ENCODE assay signal across 9 mouse cellular contexts in genomic region chr19:59454196-59454595, GRCm38 (mm10). TPM values are rescaled to one million over a fixed set of nuclear protein-coding genes. Genes with fewer than 3 reads are reported as not detected.
DNase-seq lines count a peak whose midpoint lies in the region; ATAC-seq and TF ChIP-seq lines count a peak whose summit lies in the region.
"Had no signal": no experiment of that assay in that cellular context is flagged by ENCODE, and none has a peak within 500 bp of the region (broad histone marks: within the 10 kb centered on the region; RNA-seq: fewer than 3 reads in every experiment).

No protein-coding gene starts in this region.

- no peak overlapping the region for H3K9ac ChIP-seq in intestine, postnatal 0 days (ENCODE audit: low read depth, low read length)
- H3K9ac ChIP-seq in liver, embryonic 13.5 days: no peak overlapping the region
- H3K9ac ChIP-seq in neural tube, embryonic 13.5 days: no peak overlapping the region

- TF ChIP-seq CTCF in intestine, postnatal 0 days (IDR thresholded peaks at IDR 0.05; ENCODE audit: low read depth): peak; percentile 95

- H3K4me3 ChIP-seq in intestine, postnatal 0 days (ENCODE audit: low read depth, low read length): no peak overlapping the region
- no peak overlapping the region for H3K4me3 ChIP-seq in liver, embryonic 13.5 days (replicated peaks)
- no peak overlapping the region for H3K4me3 ChIP-seq in neural tube, embryonic 13.5 days

- peak; percentile 45; the same call in 1 of the 2 replicates for ATAC-seq in intestine, postnatal 0 days
- no peak for ATAC-seq in liver, embryonic 13.5 days (ENCODE audit: low read depth)
- peak; percentile 81; the same call in 1 of the 2 replicates for ATAC-seq in neural tube, embryonic 13.5 days (ENCODE audit: low read depth)

- peaks cover 98% of the 10 kb centered on the region for H3K27me3 ChIP-seq in intestine, postnatal 0 days (replicated peaks; ENCODE audit: control insufficient read depth, insufficient read depth, low read length)
- H3K27me3 ChIP-seq in liver, embryonic 13.5 days: peaks cover 98% of the 10 kb centered on the region
- H3K27me3 ChIP-seq in neural tube, embryonic 13.5 days: peaks cover 98% of the 10 kb centered on the region

- H3K36me3 ChIP-seq in intestine, postnatal 0 days (ENCODE audit: control insufficient read depth, insufficient read depth): no peaks in the 10 kb centered on the region
- H3K36me3 ChIP-seq in liver, embryonic 13.5 days: no peaks in the 10 kb centered on the region
- no peaks in the 10 kb centered on the region for H3K36me3 ChIP-seq in neural tube, embryonic 13.5 days

- WGBS in intestine, postnatal 0 days: 1% methylated on average over 18 of the region's 18 CpGs
- under 1% methylated on average over 18 of the region's 18 CpGs for WGBS in liver, embryonic 13.5 days (ENCODE audit: insufficient replicate concordance)
- WGBS in neural tube, embryonic 13.5 days: under 1% methylated on average over 18 of the region's 18 CpGs

- no peak overlapping the region for H3K4me2 ChIP-seq in intestine, postnatal 0 days (replicated peaks; ENCODE audit: low read depth)
- no peak overlapping the region for H3K4me2 ChIP-seq in liver, embryonic 13.5 days
- no peak overlapping the region for H3K4me2 ChIP-seq in neural tube, embryonic 13.5 days

- H3K4me1 ChIP-seq in intestine, postnatal 0 days (replicated peaks; ENCODE audit: control insufficient read depth, insufficient read depth, low read length): no peaks in the 10 kb centered on the region
- peaks cover 3% of the 10 kb centered on the region; the same call in 1 of the 2 replicates for H3K4me1 ChIP-seq in liver, embryonic 13.5 days (replicated peaks)
- peaks cover 29% of the 10 kb centered on the region for H3K4me1 ChIP-seq in neural tube, embryonic 13.5 days (replicated peaks)

- no peak overlapping the region for H3K27ac ChIP-seq in intestine, postnatal 0 days (ENCODE audit: low read depth, low read length)
- no peak overlapping the region for H3K27ac ChIP-seq in liver, embryonic 13.5 days
- no peak overlapping the region for H3K27ac ChIP-seq in neural tube, embryonic 13.5 days (replicated peaks)
- H3K27ac ChIP-seq: macrophage had no signal

- DNase-seq in left cerebral cortex, adult 18-20 months (ENCODE audit: low spot score in 2 of 2): peak; percentile 84 to 85
- DNase-seq in left cerebral cortex, adult 11 months (ENCODE audit: low spot score): no peak
- peak; percentile 17 for DNase-seq in cerebellum, adult 9-11 months
- DNase-seq in frontal cortex, postnatal 25 days (ENCODE audit: low spot score in 2 of 2): peak; percentile 70 to 73
- peak; percentile 14 for DNase-seq in liver, embryonic 13.5 days
- DNase-seq in thymus, postnatal 10 days (ENCODE audit: low spot score in 2 of 2): peak; percentile 60 to 85

- H3K9me3 ChIP-seq in intestine, postnatal 0 days (ENCODE audit: control insufficient read depth): no peaks in the 10 kb centered on the region
- H3K9me3 ChIP-seq in liver, embryonic 13.5 days (replicated peaks): no peaks in the 10 kb centered on the region
- H3K9me3 ChIP-seq in neural tube, embryonic 13.5 days: no peaks in the 10 kb centered on the region

RNA-seq across cellular contexts. Expression of gene Emx2, which starts 4.0 kb away (rescaled TPM):
- total RNA-seq in left cerebral cortex, adult 18-20 months (2021): 10 to 100 TPM; 11.9 to 17.1 TPM
- polyA plus RNA-seq in intestine, postnatal 0 days (2015; fragmentation: Nextera tagmentation; extraction: Ambion mirVana): not detected in 2 replicates
- not detected in 2 replicates for polyA plus RNA-seq in liver, embryonic 13.5 days (2015; fragmentation: Nextera tagmentation; extraction: Ambion mirVana)
- 0.32 TPM in 1 of 2 replicates, not detected in the other for polyA plus RNA-seq in neural tube, embryonic 13.5 days (2015; fragmentation: Nextera tagmentation; extraction: Ambion mirVana)
- polyA plus RNA-seq: macrophage had no signal
